Mouse (Mus musculus): ENCODE results near the gene Rrp15.

The Rrp15 gene

DNA sequence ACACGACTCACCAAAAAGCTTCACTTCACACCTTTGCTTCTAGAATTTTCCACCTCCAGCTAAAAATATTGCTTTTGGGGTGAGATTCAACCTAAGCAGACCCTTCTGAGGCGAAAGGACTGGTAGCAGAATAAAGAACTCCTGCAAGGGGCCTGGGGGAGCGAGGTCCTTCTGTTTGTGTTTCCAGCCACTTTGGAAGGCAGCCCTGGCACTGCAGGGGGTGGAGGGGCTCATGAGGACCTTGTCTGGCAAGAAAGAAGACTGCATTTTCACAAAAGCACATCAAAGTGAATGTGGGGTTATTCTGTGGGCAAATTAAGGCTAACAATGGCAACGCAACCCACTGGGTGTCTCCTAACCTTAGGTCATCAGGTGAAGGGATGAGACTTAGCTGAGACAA is 76.0 kb downstream of the Rrp15 start:
- DNase-seq (ENCODE audit: extremely low spot score), result no peak
